Comparison of ENCODE assay signal across 8 mouse cellular contexts in genomic region chr15:79110528-79110927, GRCm38 (mm10). TPM values are rescaled to one million over a fixed set of nuclear protein-coding genes. Genes with fewer than 3 reads are reported as not detected.
A peak's percentile ranks its signal among the peaks of the same experiment; 100 is the strongest.
DNase-seq lines count a peak whose midpoint lies in the region; ATAC-seq lines count a peak whose summit lies in the region.

No protein-coding gene starts in this region.

- peaks cover 30% of the 10 kb centered on the region for H3K36me3 ChIP-seq in heart, embryonic 12.5 days
- H3K36me3 ChIP-seq in heart, embryonic 16.5 days (ENCODE audit: control insufficient read depth, insufficient read depth) = peaks cover 13% of the 10 kb centered on the region
- peaks cover 15% of the 10 kb centered on the region for H3K36me3 ChIP-seq in midbrain, embryonic 10.5 days

- peak overlapping the region; percentile 86 for H3K4me2 ChIP-seq in heart, embryonic 12.5 days
- peak overlapping the region; percentile 72 for H3K4me2 ChIP-seq in heart, embryonic 16.5 days (ENCODE audit: low read depth, low read length)

- DNase-seq in heart, postnatal 14 days = no peak
- DNase-seq in NIH3T3 (ENCODE audit: low read depth) = peak; percentile 53
- DNase-seq in midbrain, embryonic 10.5 days (ENCODE audit: low spot score) = no peak
- no peak for DNase-seq in right cerebral cortex, postnatal 14 days
- no peak for DNase-seq in right cerebral cortex, postnatal 4 days
- DNase-seq in cerebellum, adult 8-10 months = no peak

- H3K4me3 ChIP-seq in heart, embryonic 12.5 days = peak overlapping the region; percentile 77
- peak overlapping the region; percentile 95 for H3K4me3 ChIP-seq in heart, embryonic 16.5 days (ENCODE audit: low read length)
- H3K4me3 ChIP-seq in midbrain, embryonic 10.5 days = peak overlapping the region; percentile 80

- no peaks in the 10 kb centered on the region for H3K9me3 ChIP-seq in heart, embryonic 12.5 days (replicated peaks)
- H3K9me3 ChIP-seq in heart, embryonic 16.5 days (replicated peaks; ENCODE audit: control insufficient read depth, low read length) = no peaks in the 10 kb centered on the region
- no peaks in the 10 kb centered on the region for H3K9me3 ChIP-seq in midbrain, embryonic 10.5 days (replicated peaks)

- intact Hi-C loops in heart, postnatal 14 days (cut with DNase I) = no loop called here

- 64% methylated on average over 2 of the region's 2 CpGs for WGBS in heart, embryonic 12.5 days
- 40% methylated on average over 2 of the region's 2 CpGs for WGBS in heart, embryonic 16.5 days
- WGBS in midbrain, embryonic 10.5 days = 64% methylated on average over 2 of the region's 2 CpGs

- H3K4me1 ChIP-seq in heart, embryonic 12.5 days (replicated peaks) = peaks cover 52% of the 10 kb centered on the region
- peaks cover 27% of the 10 kb centered on the region for H3K4me1 ChIP-seq in heart, embryonic 16.5 days (ENCODE audit: control insufficient read depth, insufficient read depth, low read length)
- H3K4me1 ChIP-seq in midbrain, embryonic 10.5 days = peaks cover 31% of the 10 kb centered on the region

- H3K27me3 ChIP-seq in heart, embryonic 12.5 days (replicated peaks) = no peaks in the 10 kb centered on the region
- H3K27me3 ChIP-seq in heart, embryonic 16.5 days (ENCODE audit: control insufficient read depth, insufficient read depth, low read length) = no peaks in the 10 kb centered on the region
- peaks cover 28% of the 10 kb centered on the region for H3K27me3 ChIP-seq in midbrain, embryonic 10.5 days (ENCODE audit: low read depth, poor library complexity, severe bottlenecking)

- peak overlapping the region; percentile 89 for H3K27ac ChIP-seq in heart, embryonic 12.5 days (ENCODE audit: poor library complexity, severe bottlenecking)
- peak overlapping the region; percentile 98 for H3K27ac ChIP-seq in heart, embryonic 16.5 days (ENCODE audit: low read length)
- no peak overlapping the region for H3K27ac ChIP-seq in midbrain, embryonic 10.5 days (replicated peaks)

- H3K9ac ChIP-seq in heart, embryonic 12.5 days = peak overlapping the region; percentile 96
- peak overlapping the region; percentile 99 for H3K9ac ChIP-seq in heart, embryonic 16.5 days (ENCODE audit: low read length)

- ATAC-seq in heart, embryonic 12.5 days (ENCODE audit: insufficient number of reproducible peaks, low FRiP score) = no peak
- no peak for ATAC-seq in heart, embryonic 16.5 days (replicated peaks; ENCODE audit: extremely low read depth, insufficient read depth, low FRiP score)

RNA-seq across cellular contexts. Expression of gene Micall1, which starts 1.8 kb away (rescaled TPM):
- polyA plus RNA-seq in heart, embryonic 12.5 days (2016; fragmentation: Nextera tagmentation; extraction: Ambion mirVana) = 24.2 and 24.3 TPM in 2 replicates
- 10 to 100 TPM; 61.2 to 64.9 TPM for total RNA-seq in heart, postnatal 14 days (2021)
- polyA plus RNA-seq in heart, embryonic 16.5 days (2015; fragmentation: Nextera tagmentation; extraction: Ambion mirVana) = 21.1 and 23.2 TPM in 2 replicates
- polyA plus RNA-seq in midbrain, embryonic 10.5 days (2016; fragmentation: Nextera tagmentation; extraction: Ambion mirVana) = 5.2 and 7.1 TPM in 2 replicates

RNA-seq across cellular contexts. Expression of gene Polr2f, which starts 30.3 kb away (rescaled TPM):
- 265 and 289 TPM in 2 replicates for polyA plus RNA-seq in heart, embryonic 12.5 days (2016; fragmentation: Nextera tagmentation; extraction: Ambion mirVana)
- 100 to 1,000 TPM; 111 to 116 TPM for total RNA-seq in heart, postnatal 14 days (2021)
- polyA plus RNA-seq in heart, embryonic 16.5 days (2015; fragmentation: Nextera tagmentation; extraction: Ambion mirVana) = 222 and 262 TPM in 2 replicates
- 344 and 395 TPM in 2 replicates for polyA plus RNA-seq in midbrain, embryonic 10.5 days (2016; fragmentation: Nextera tagmentation; extraction: Ambion mirVana)

RNA-seq across cellular contexts. Expression of gene 1700088E04Rik, which starts 30.5 kb away (rescaled TPM):
- polyA plus RNA-seq in heart, embryonic 12.5 days (2016; fragmentation: Nextera tagmentation; extraction: Ambion mirVana) = 6.3 and 6.6 TPM in 2 replicates
- 1 to 10 TPM; 1.3 to 2.7 TPM for total RNA-seq in heart, postnatal 14 days (2021)
- polyA plus RNA-seq in heart, embryonic 16.5 days (2015; fragmentation: Nextera tagmentation; extraction: Ambion mirVana) = 11.0 and 12.0 TPM in 2 replicates
- polyA plus RNA-seq in midbrain, embryonic 10.5 days (2016; fragmentation: Nextera tagmentation; extraction: Ambion mirVana) = 7.8 and 10.0 TPM in 2 replicates

RNA-seq across cellular contexts. Expression of gene Eif3l, which starts 35.5 kb away (rescaled TPM):
- polyA plus RNA-seq in heart, embryonic 12.5 days (2016; fragmentation: Nextera tagmentation; extraction: Ambion mirVana) = 165 TPM in 2 replicates
- 10 to 100 TPM; 73.8 to 81.1 TPM for total RNA-seq in heart, postnatal 14 days (2021)
- 151 and 161 TPM in 2 replicates for polyA plus RNA-seq in heart, embryonic 16.5 days (2015; fragmentation: Nextera tagmentation; extraction: Ambion mirVana)
- 260 and 273 TPM in 2 replicates for polyA plus RNA-seq in midbrain, embryonic 10.5 days (2016; fragmentation: Nextera tagmentation; extraction: Ambion mirVana)

RNA-seq across cellular contexts. Expression of gene Ankrd54, which starts 47.8 kb away (rescaled TPM):
- 29.0 and 30.0 TPM in 2 replicates for polyA plus RNA-seq in heart, embryonic 12.5 days (2016; fragmentation: Nextera tagmentation; extraction: Ambion mirVana)
- total RNA-seq in heart, postnatal 14 days (2021) = 1 to 10 TPM; 8.7 to 9.4 TPM
- 28.4 and 28.5 TPM in 2 replicates for polyA plus RNA-seq in heart, embryonic 16.5 days (2015; fragmentation: Nextera tagmentation; extraction: Ambion mirVana)
- polyA plus RNA-seq in midbrain, embryonic 10.5 days (2016; fragmentation: Nextera tagmentation; extraction: Ambion mirVana) = 65.1 and 66.6 TPM in 2 replicates
